Mouse (Mus musculus) stomach, embryonic 15.5 days (tissue): ENCODE results near the gene Lmbr1. TPM values are rescaled to one million over a fixed set of nuclear protein-coding genes. Genes with fewer than 3 reads are reported as not detected.

Experiments used
- ATAC-seq: fragments of 200-750 bp; cut with Nextera tagmentation; 2 replicates; pipeline ENCODE4 v1.8.0; 2017; ENCODE audit warnings: low read depth, moderate number of reproducible peaks, moderate TSS enrichment; ENCODE audit not compliant: insufficient read depth, low FRiP score
- H3K27ac ChIP-seq: fragments of 300-500 bp; sonication (generic); 2 replicates; pipeline ENCODE4 v1.5.1; 2015; ENCODE audit warnings: mild to moderate bottlenecking, inconsistent platforms
- H3K27me3 ChIP-seq: fragments of 300-500 bp; sonication (generic); replicated peaks from 2 replicates; pipeline ENCODE4 v1.6.1; 2015; ENCODE audit warnings: inconsistent platforms
- H3K36me3 ChIP-seq: fragments of 300-500 bp; sonication (generic); 2 replicates; pipeline ENCODE4 v1.6.1; 2015; ENCODE audit warnings: inconsistent platforms
- H3K4me1 ChIP-seq: fragments of 300-500 bp; sonication (generic); 2 replicates; pipeline ENCODE4 v1.6.1; 2015; ENCODE audit warnings: inconsistent platforms
- H3K4me2 ChIP-seq: fragments of 300-500 bp; sonication (generic); 2 replicates; pipeline ENCODE4 v1.6.1; 2015; ENCODE audit warnings: mild to moderate bottlenecking, inconsistent platforms
- H3K4me3 ChIP-seq: fragments of 300-500 bp; sonication (generic); replicated peaks from 2 replicates; pipeline ENCODE4 v1.5.1; 2015; ENCODE audit warnings: inconsistent platforms
- H3K9ac ChIP-seq: fragments of 300-500 bp; sonication (generic); 2 replicates; pipeline ENCODE4 v1.6.1; 2015; ENCODE audit warnings: inconsistent platforms
- H3K9me3 ChIP-seq: fragments of 300-500 bp; sonication (generic); 2 replicates; pipeline ENCODE4 v1.6.1; 2016; ENCODE audit warnings: inconsistent platforms
- WGBS: fragments of 180-500 bp; shearing (Covaris S2); methylation state at CpG from one replicate; pipeline ENCODE4 v1.1.7; 2015; 5-methylcytosine and 5-hydroxymethylcytosine counted together
- polyA plus RNA-seq: library from polyadenylated mRNA; unstranded; fragments of >200 nt; fragmentation: Nextera tagmentation; extraction: Ambion mirVana; gene quantifications from 2 replicates; pipeline ENCODE4 v1.2.1, GENCODE M21; 2015

The Lmbr1 gene
- polyA plus RNA-seq, 1 experiment from 2014 or later, result 10.9 TPM

DNA sequence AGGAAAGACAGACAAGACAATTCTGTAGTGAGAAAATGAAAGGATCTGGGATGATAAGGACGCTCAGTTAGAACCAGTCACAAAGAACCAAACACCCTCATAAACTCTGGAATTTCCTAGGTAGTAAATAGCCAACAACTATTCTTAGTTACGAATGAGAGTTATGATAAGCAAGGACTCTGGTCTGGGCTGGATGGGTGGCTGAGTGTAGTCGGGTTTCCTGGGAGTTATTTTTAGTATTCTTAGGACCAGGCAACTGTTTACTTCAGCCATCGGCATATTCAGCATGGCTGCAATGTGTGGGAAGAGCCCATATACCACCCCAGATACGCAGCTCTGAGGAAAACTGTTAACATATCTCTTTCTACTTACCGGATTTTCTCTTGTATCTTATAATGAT, 14.7 kb downstream of the Lmbr1 start:
- 79% methylated on average over 6 of the region's 6 CpGs for WGBS
- Histone ChIP-seq H3K9me3 (no peaks in the 10 kb centered on the region), H3K9ac (no peak overlapping the region), H3K27me3 (no peaks in the 10 kb centered on the region), H3K36me3 (0 out of 2 replicates have a peak, but pooled peaks cover 4% of the 10 kb centered on the region), H3K4me1 (no peaks in the 10 kb centered on the region), H3K4me3 (no peak overlapping the region), H3K27ac (no peak overlapping the region), H3K4me2 (no peak overlapping the region)
- no peak for ATAC-seq

DNA sequence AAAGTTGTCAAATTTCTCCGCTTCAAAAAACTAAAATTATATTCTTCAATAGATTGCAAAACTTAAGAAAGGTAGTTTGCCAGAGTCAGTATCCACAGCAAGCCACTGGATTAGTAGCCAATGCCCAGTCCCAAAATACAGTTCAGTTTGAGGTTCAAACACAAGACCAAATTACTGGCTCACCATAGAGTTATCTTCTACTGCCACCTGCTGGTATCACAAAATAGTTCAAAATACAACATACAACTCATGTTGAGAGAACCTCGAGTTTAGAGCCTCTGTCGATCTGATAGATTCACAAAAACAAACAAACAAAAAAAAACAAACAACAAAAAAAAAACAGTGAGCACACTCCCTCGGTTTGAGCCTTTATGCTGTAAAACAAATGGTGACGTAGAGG, 42.4 kb downstream of the Lmbr1 start:
- Histone ChIP-seq H3K27me3 (no peaks in the 10 kb centered on the region), H3K9ac (no peak overlapping the region), H3K4me2 (no peak overlapping the region), H3K36me3 (no peaks in the 10 kb centered on the region), H3K4me1 (no peaks in the 10 kb centered on the region), H3K4me3 (no peak overlapping the region), H3K9me3 (no peaks in the 10 kb centered on the region), H3K27ac (no peak overlapping the region)
- 48% methylated on average over 5 of the region's 5 CpGs for WGBS
- no peak for ATAC-seq

DNA sequence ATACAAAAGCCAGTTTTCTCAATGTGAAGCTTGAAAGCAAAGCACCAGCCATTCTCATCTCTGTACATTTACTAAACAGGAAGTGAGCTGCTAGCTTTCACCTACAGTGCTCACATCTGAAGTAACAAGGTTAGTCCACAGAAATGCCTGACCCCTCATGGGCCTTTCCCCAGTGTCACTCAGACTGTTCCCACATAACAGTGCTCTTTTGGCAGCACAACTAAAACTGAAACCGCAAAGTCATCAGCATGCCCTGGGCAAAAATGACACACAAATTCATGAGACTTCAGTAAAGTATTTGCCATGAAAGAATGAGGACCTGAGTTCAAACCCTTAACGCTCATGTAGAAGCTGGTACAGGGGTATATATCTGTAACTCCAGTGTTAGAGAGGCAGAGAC, 55.7 kb downstream of the Lmbr1 start:
- Histone ChIP-seq H3K27me3 (no peaks in the 10 kb centered on the region), H3K9ac (no peak overlapping the region)
- 95% methylated on average over 2 of the region's 2 CpGs for WGBS

DNA sequence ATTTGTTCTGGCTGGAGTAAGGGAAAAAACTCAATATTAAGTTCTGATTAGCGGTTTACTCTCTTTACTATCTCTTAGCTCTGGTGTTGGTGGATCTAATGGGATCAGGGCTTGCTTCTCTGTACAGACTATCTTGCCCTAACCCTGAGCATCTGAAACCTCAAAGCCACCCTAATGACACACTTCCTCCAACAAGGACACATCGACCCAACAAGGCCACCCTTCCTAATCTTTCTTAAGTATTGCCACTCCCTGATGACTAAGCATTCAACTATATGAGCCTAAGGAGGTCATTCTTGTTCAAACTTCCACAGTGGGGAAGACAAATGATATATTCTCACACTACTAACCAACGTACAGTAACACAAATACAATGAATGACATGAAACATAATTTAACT, 69.0 kb downstream of the Lmbr1 start:
- Histone ChIP-seq H3K9ac (no peak overlapping the region), H3K36me3 (no peaks in the 10 kb centered on the region), H3K4me1 (no peaks in the 10 kb centered on the region), H3K4me3 (no peak overlapping the region), H3K27me3 (no peaks in the 10 kb centered on the region), H3K4me2 (no peak overlapping the region), H3K9me3 (no peaks in the 10 kb centered on the region), H3K27ac (no peak overlapping the region)
- WGBS, result 63% methylated on average over 3 of the region's 3 CpGs
- ATAC-seq, result no peak

More for the DNA sequence above, 55.7 kb downstream of the Lmbr1 start:
- no peak overlapping the region for H3K4me3 ChIP-seq
- H3K4me2 ChIP-seq, result no peak overlapping the region
- H3K4me1 ChIP-seq, result no peaks in the 10 kb centered on the region
- ATAC-seq, result no peak
- H3K36me3 ChIP-seq, result no peaks in the 10 kb centered on the region
- H3K27ac ChIP-seq, result no peak overlapping the region
- no peaks in the 10 kb centered on the region for H3K9me3 ChIP-seq

DNA sequence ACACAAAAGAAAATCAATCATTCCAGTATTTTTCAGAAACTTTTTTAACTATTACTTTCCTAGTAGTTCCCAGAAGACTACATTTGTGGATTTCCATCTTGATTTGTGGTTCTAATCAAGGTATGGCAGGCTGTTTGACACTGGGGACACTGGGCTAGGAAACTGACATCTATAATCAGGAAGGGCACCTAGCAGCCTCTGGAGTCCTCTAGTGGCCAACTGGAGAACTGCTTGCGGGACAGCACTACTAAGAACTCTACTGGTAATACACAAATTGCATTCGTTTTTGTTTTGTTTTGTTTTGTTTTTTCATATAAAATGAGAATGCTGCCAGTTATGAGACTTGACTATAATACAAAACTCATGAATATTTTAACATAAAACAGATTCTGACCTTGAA, 85.0 kb downstream of the Lmbr1 start:
- H3K4me2 ChIP-seq, result no peak overlapping the region
- no peaks in the 10 kb centered on the region for H3K27me3 ChIP-seq
- no peak overlapping the region for H3K27ac ChIP-seq
- H3K36me3 ChIP-seq, result no peaks in the 10 kb centered on the region
- ATAC-seq, result no peak
- H3K4me1 ChIP-seq, result no peaks in the 10 kb centered on the region
- H3K4me3 ChIP-seq, result no peak overlapping the region
- WGBS, result 21% methylated on average over 2 of the region's 2 CpGs
- H3K9me3 ChIP-seq, result no peaks in the 10 kb centered on the region
- no peak overlapping the region for H3K9ac ChIP-seq

DNA sequence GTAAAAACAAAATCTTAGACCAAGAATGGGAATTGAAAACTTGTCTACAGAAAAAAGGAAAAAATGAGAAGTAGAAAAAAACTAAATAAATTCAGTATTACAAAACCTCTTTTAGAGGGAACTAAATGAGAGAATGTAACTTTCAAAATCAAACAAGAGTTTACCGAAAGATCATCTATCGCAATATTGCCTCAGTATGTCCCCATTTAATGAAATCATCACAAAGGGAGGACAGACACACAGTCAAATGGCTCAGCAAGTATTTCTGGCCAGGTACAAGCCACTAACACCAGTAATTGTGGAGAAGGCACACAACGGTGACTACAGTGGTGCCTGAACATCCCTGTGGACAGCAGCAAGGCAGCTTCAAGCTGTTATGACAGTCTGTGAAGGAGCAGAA, 88.1 kb downstream of the Lmbr1 start:
- Histone ChIP-seq H3K27me3 (no peaks in the 10 kb centered on the region), H3K36me3 (no peaks in the 10 kb centered on the region), H3K27ac (no peak overlapping the region), H3K9ac (no peak overlapping the region), H3K4me2 (no peak overlapping the region), H3K9me3 (no peaks in the 10 kb centered on the region), H3K4me3 (no peak overlapping the region), H3K4me1 (no peaks in the 10 kb centered on the region)
- 86% methylated on average over 3 of the region's 3 CpGs for WGBS
- no peak for ATAC-seq

DNA sequence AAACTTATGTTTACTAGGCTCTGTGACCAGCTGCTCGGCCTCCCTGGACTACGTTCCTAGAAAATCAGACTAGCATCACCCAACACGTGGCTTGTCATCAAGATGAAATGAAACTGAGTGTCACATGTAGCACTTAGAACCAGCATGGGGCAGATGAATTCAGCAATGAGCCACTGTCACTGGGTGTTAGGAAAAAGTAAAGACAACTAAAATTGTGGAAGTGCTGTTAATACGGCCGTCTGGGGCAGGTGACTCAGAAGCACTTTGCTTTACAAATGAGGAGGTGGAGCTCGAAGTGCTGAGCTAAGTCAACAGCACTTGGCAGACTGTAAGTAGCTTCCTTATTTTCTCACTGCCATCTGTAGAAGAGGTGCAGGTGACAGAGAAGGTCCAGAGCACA, 88.5 kb downstream of the Lmbr1 start:
- no peak overlapping the region for H3K4me2 ChIP-seq
- no peaks in the 10 kb centered on the region for H3K27me3 ChIP-seq
- H3K9ac ChIP-seq, result no peak overlapping the region
- H3K27ac ChIP-seq, result no peak overlapping the region
- no peaks in the 10 kb centered on the region for H3K9me3 ChIP-seq
- no peaks in the 10 kb centered on the region for H3K4me1 ChIP-seq
- H3K36me3 ChIP-seq, result no peaks in the 10 kb centered on the region
- 68% methylated on average over 6 of the region's 6 CpGs for WGBS
- ATAC-seq, result no peak
- no peak overlapping the region for H3K4me3 ChIP-seq

DNA sequence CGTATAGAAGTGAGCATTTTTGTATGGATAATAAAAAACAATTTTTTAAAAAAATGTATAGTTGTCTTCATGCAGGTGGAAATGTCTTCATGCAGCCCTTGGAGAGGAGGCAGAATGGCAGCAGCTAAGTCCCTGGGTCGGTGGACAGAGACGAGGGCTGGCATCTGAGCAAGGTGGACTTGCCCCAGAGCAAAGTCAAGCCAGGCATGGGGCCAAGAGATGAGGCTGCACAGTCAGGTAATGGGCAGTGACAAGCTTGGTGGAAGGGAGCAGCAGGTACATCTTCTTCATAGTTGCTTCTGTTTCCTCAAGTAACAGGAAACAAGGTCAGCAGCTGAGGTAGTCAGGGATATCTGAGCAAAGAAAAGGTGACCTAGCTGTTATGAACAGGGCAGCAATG, 97.1 kb downstream of the Lmbr1 start:
- H3K9me3 ChIP-seq, result no peaks in the 10 kb centered on the region
- H3K4me3 ChIP-seq, result no peak overlapping the region
- no peak overlapping the region for H3K9ac ChIP-seq
- H3K27ac ChIP-seq, result no peak overlapping the region
- H3K4me1 ChIP-seq, result no peaks in the 10 kb centered on the region
- WGBS, result 83% methylated on average over 3 of the region's 3 CpGs
- no peaks in the 10 kb centered on the region for H3K36me3 ChIP-seq
- ATAC-seq, result no peak
- H3K27me3 ChIP-seq, result no peaks in the 10 kb centered on the region
- H3K4me2 ChIP-seq, result no peak overlapping the region

DNA sequence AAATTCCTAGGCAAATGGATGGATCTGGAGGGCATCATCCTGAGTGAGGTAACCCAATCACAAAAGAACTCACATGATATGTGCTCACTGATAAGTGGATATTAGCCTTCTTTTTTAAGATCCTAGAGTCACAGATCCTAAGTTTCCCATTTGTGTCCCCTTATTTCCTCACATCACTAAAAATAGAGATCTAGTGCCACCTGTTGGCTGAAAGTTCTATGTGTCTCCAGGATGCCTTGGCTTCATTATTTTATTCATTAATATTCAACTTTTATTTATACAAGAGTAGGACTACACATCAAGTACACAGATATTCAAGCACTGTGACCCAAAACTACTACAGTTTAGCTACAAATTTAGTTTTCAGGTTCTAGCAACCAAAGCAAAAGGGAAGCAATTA, 103.4 kb downstream of the Lmbr1 start:
- H3K4me2 ChIP-seq, result no peak overlapping the region
- no peaks in the 10 kb centered on the region for H3K36me3 ChIP-seq
- H3K9ac ChIP-seq, result no peak overlapping the region
- no peaks in the 10 kb centered on the region for H3K4me1 ChIP-seq
- H3K27me3 ChIP-seq, result no peaks in the 10 kb centered on the region
- H3K4me3 ChIP-seq, result no peak overlapping the region
- no peak overlapping the region for H3K27ac ChIP-seq
- no peak for ATAC-seq
- H3K9me3 ChIP-seq, result no peaks in the 10 kb centered on the region

DNA sequence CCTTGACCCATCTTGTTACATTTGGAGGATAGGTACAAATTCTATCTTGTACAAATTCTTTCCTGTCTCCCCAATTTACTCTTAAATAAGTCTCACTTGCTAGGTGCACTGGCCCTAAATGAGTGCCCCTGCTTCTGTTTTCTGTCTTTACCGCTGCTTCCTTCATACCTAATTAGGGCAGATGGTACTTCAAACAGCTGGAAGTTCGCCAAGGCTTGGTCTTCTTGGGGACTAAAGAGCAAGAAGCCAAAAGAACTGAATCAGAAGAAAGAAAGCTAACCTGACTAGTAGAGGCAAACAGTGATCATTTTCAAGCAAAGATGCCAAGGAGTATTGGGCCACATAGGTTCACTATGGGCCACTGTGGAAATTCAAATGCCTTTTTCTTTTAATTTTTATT, 104.8 kb downstream of the Lmbr1 start:
- Histone ChIP-seq H3K4me2 (no peak overlapping the region), H3K9ac (no peak overlapping the region), H3K27me3 (no peaks in the 10 kb centered on the region), H3K4me1 (no peaks in the 10 kb centered on the region), H3K36me3 (no peaks in the 10 kb centered on the region), H3K4me3 (no peak overlapping the region), H3K27ac (no peak overlapping the region), H3K9me3 (no peaks in the 10 kb centered on the region)
- no peak for ATAC-seq
- WGBS, result 74% methylated on average over 2 of the region's 2 CpGs

DNA sequence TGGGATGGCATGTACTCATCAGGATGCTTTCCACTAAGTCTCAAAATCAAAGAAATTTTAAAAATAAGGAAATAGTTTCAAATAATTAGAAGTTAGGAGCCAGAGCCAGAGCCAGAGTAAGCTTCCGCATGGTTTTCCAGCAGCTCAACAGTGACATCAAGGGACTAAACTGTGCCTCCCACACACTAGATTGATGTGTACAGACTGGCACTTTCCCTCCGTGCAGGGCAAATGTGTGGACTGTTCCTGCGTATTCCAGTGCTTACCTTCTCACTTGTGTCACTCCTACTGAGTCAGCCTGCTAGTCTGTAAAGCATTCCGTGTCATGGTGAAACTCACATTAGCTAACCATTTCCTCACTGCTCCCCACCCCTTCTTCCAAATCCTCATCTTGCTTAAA, 107.3 kb downstream of the Lmbr1 start:
- H3K4me2 ChIP-seq, result no peak overlapping the region
- no peaks in the 10 kb centered on the region for H3K4me1 ChIP-seq
- H3K27me3 ChIP-seq, result no peaks in the 10 kb centered on the region
- 45% methylated on average over 4 of the region's 4 CpGs for WGBS
- no peaks in the 10 kb centered on the region for H3K36me3 ChIP-seq
- H3K27ac ChIP-seq, result no peak overlapping the region
- no peak for ATAC-seq
- H3K9ac ChIP-seq, result no peak overlapping the region
- H3K4me3 ChIP-seq, result no peak overlapping the region
- no peaks in the 10 kb centered on the region for H3K9me3 ChIP-seq

DNA sequence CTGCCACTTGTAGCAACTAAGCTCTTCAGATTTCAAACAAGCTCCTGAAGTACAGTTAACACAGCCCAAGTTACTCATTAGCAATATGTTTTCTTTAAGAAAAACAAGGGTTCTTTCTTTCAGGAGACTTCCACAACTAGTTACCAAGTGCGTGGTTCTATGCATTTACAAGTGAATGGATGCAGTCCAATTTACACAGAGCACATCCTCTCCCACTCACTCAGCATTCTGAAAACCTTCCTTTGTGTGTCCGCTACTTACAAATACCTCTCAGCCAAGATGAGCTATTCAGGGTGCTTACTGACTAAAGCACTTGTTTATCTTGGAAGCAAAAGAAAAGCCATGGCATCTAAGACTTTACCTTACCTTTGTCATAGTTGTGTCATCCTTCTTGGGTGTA, 124.3 kb downstream of the Lmbr1 start:
- no peaks in the 10 kb centered on the region for H3K4me1 ChIP-seq
- 69% methylated on average over 2 of the region's 2 CpGs for WGBS
- H3K4me2 ChIP-seq, result no peak overlapping the region
- H3K9ac ChIP-seq, result no peak overlapping the region
- no peaks in the 10 kb centered on the region for H3K36me3 ChIP-seq
- no peaks in the 10 kb centered on the region for H3K9me3 ChIP-seq
- no peaks in the 10 kb centered on the region for H3K27me3 ChIP-seq
- H3K4me3 ChIP-seq, result no peak overlapping the region
- H3K27ac ChIP-seq, result no peak overlapping the region
- ATAC-seq, result no peak

DNA sequence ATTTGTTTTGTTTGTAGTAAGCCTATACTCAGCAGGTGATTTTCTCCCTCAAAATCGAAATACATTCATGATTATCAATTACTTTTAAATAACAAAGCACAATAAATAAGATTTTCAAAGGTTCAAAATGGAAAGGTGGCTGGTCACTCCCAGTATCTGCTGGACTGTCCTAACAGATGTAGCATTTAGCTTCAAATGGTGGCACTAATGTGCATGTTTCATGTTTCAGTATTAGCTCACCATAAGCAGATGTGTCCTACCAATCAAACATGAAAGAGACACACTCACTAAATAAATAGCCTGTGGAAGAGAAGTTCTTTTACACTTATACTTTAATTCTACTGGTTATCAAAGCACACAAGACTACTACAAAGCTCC, 126.7 kb downstream of the Lmbr1 start:
- WGBS, result 55% methylated on average over 1 of the region's 1 CpGs
- H3K4me2 ChIP-seq, result no peak overlapping the region
- H3K9me3 ChIP-seq, result no peaks in the 10 kb centered on the region
- no peak for ATAC-seq
- H3K27me3 ChIP-seq, result no peaks in the 10 kb centered on the region
- no peak overlapping the region for H3K9ac ChIP-seq
- no peaks in the 10 kb centered on the region for H3K36me3 ChIP-seq
- no peak overlapping the region for H3K27ac ChIP-seq
- no peak overlapping the region for H3K4me3 ChIP-seq
- no peaks in the 10 kb centered on the region for H3K4me1 ChIP-seq
